Mouse (Mus musculus): ENCODE results near the gene Ccdc70.

GRCm38 (mm10) chr8:21956336-21956735 lies 13.2 kb upstream of the Ccdc70 start:
- TF ChIP-seq CTCF (conservative IDR thresholded peaks at IDR 0.05; ENCODE audit: insufficient read depth, insufficient read length, low read depth, low read length) (no peak), POLR2A (IDR thresholded peaks at IDR 0.05; ENCODE audit: low read depth, low read length) (no peak)
